Mouse (Mus musculus) stomach, postnatal 0 days (tissue): Measurements from ENCODE around the gene Tpm4. TPM values are rescaled to one million over a fixed set of nuclear protein-coding genes. Genes with fewer than 3 reads are reported as not detected.
"Not testable (repeated sequence)": the region's sequence is repeated elsewhere in the genome, so short reads cannot be mapped to it uniquely, and the experiment has no call there.

Experiments
- ATAC-seq: fragments of 200-750 bp; cut with Nextera tagmentation; 2 replicates; pipeline ENCODE4 v1.8.0; 2017; ENCODE audit not compliant: low FRiP score, low TSS enrichment
- DNase-seq: peaks from one replicate; pipeline ENCODE4 v3.0.0-alpha.2; 2016; ENCODE audit warnings: low spot score
- H3K27ac ChIP-seq: fragments of 300-500 bp; sonication (generic); replicated peaks from 2 replicates; pipeline ENCODE4 v1.5.1; 2014; ENCODE audit warnings: mild to moderate bottlenecking, control low read depth
- H3K27me3 ChIP-seq: fragments of 300-500 bp; sonication (generic); 2 replicates; pipeline ENCODE4 v1.6.1; 2014; ENCODE audit warnings: low read length; ENCODE audit not compliant: control insufficient read depth, insufficient read depth
- H3K36me3 ChIP-seq: fragments of 300-500 bp; sonication (generic); 2 replicates; pipeline ENCODE4 v1.6.1; 2014; ENCODE audit warnings: low read length, mixed read lengths; ENCODE audit not compliant: control insufficient read depth, insufficient read depth
- H3K4me1 ChIP-seq: fragments of 300-500 bp; sonication (generic); replicated peaks from 2 replicates; pipeline ENCODE4 v1.6.1; 2014; ENCODE audit warnings: antibody characterized with exemption; ENCODE audit not compliant: control insufficient read depth, insufficient read depth
- H3K4me2 ChIP-seq: fragments of 300-500 bp; sonication (generic); replicated peaks from 2 replicates; pipeline ENCODE4 v1.6.1; 2014; ENCODE audit warnings: low read depth, mild to moderate bottlenecking, control low read depth, moderate library complexity
- H3K4me3 ChIP-seq: fragments of 300-500 bp; sonication (generic); 2 replicates; pipeline ENCODE4 v1.5.1; 2014; ENCODE audit warnings: low read depth, low read length, control low read depth
- H3K9ac ChIP-seq: fragments of 300-500 bp; sonication (generic); 2 replicates; pipeline ENCODE4 v1.6.1; 2014; ENCODE audit warnings: mild to moderate bottlenecking, low read length, control low read depth, mixed read lengths
- H3K9me3 ChIP-seq: fragments of 300-500 bp; sonication (generic); 2 replicates; pipeline ENCODE4 v1.6.1; 2016; ENCODE audit warnings: low read length; ENCODE audit not compliant: control insufficient read depth
- CTCF ChIP-seq: IDR thresholded peaks from 2 replicates; pipeline ENCODE4 v1.5.1; 2016; ENCODE audit warnings: antibody characterized with exemption, low read depth, mild to moderate bottlenecking, moderate library complexity
- EP300 ChIP-seq: optimal IDR thresholded peaks from 2 replicates; pipeline ENCODE3; 2016; ENCODE audit warnings: antibody characterized with exemption
- WGBS: fragments of 180-500 bp; shearing (Covaris S2); extraction: QIAGEN DNeasy Blood & Tissue Kit; methylation state at CpG from one replicate; pipeline ENCODE4 v1.1.7; 2014; 5-methylcytosine and 5-hydroxymethylcytosine counted together
- polyA plus RNA-seq: library from polyadenylated mRNA; unstranded; fragments of >200 nt; fragmentation: Nextera tagmentation; extraction: Ambion mirVana; gene quantifications from 2 replicates; pipeline ENCODE4 v1.2.1, GENCODE M21; 2015

Tpm4 gene
- 330 and 364 TPM in 2 replicates for polyA plus RNA-seq

DNA sequence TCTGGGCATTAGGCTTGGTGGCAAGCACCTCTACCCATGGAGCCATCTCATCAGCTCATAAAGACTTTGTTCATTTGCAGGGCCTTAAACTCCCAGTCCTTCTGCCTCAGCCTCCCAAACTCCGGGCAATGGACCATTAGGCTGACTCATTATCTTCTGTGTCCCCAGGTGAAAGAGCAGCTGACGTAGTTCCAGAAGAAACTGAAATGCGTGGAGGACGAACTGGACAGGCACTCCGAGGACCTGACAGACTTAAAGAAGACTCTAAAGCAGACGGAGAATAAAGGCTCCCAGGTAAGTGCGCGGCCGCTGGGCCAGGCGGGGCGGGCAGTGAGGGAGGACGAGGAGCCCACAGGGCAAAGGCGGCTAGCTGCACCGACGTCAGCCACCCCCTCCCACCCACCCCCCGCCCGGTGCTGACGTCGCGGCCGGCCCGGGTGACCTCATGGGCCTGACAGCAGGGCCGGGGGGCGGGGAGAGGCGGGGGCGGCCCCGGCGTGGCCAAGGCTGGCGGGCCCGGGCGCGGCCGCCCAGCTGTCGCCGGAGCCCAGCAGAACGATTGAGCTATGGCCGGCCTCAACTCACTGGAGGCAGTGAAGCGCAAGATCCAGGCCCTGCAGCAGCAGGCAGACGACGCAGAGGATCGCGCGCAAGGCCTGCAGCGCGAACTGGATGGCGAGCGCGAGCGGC lies at the start of gene Tpm4:
Gene Tpm4, plus strand, starts transcription at position 220 of the 690 bp plus-strand sequence.
- TF ChIP-seq CTCF, result no peak
- no peak for TF ChIP-seq EP300
- peak; percentile 86 for ATAC-seq
- WGBS, result 1% methylated on average over 28 of the region's 49 CpGs
- H3K36me3 ChIP-seq, result peaks cover 11% of the 10 kb centered on the region
- no peaks in the 10 kb centered on the region for H3K9me3 ChIP-seq
- DNase-seq, result peak; percentile 86
- no peaks in the 10 kb centered on the region for H3K27me3 ChIP-seq
- H3K4me3 ChIP-seq, result peak within 1 kb of the TSS; percentile 94
- peak within 1 kb of the TSS; percentile 99 for H3K27ac ChIP-seq
- H3K4me2 ChIP-seq, result peak within 1 kb of the TSS; percentile 69
- peak within 1 kb of the TSS; percentile 97 for H3K9ac ChIP-seq
- H3K4me1 ChIP-seq, result no peaks in the 10 kb centered on the region

GRCm38 (mm10) chr8:72087611-72088010 lies 47.2 kb upstream of the Tpm4 start:
- not testable (repeated sequence) for H3K4me1 ChIP-seq, H3K36me3 ChIP-seq, H3K4me2 ChIP-seq, ATAC-seq, H3K9me3 ChIP-seq, H3K27me3 ChIP-seq, H3K4me3 ChIP-seq, H3K27ac ChIP-seq, H3K9ac ChIP-seq, DNase-seq
- 66% methylated on average over 3 of the region's 3 CpGs for WGBS
- peak; percentile 25 for TF ChIP-seq CTCF

DNA sequence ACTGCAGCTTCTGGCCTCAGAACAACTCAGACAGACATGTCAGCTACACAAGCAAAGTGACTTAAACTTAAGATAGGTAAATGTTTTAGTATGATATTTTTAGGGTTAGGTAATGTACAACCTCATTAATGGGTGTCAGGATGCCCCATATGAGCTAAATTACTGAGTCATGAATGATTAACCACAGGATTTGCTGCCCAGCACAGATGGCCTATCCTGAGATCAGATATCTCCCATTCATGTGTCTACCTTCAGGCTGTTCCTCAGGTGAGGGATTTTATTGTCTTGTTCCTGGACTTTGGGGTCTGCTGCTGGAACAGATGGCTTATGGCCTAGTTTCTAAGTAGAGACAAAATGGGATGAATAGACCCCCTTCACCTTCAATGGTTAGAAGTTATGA lies 38.1 kb upstream of the Tpm4 start:
- H3K4me3 ChIP-seq, H3K9ac ChIP-seq, H3K27me3 ChIP-seq, H3K36me3 ChIP-seq, ATAC-seq, H3K4me1 ChIP-seq, DNase-seq, H3K4me2 ChIP-seq, H3K9me3 ChIP-seq, H3K27ac ChIP-seq: not testable (repeated sequence)

- not testable (repeated sequence) for H3K9ac ChIP-seq, H3K4me1 ChIP-seq, H3K4me2 ChIP-seq, H3K9me3 ChIP-seq, H3K27ac ChIP-seq, H3K27me3 ChIP-seq, H3K4me3 ChIP-seq, H3K36me3 ChIP-seq, ATAC-seq
- WGBS, result 55% methylated on average over 6 of the region's 7 CpGs
- DNase-seq, result peak; percentile 16
Observed at GRCm38 (mm10) chr8:72099377-72100103, 35.2 kb upstream of the Tpm4 start.

- 23% methylated on average over 4 of the region's 4 CpGs for WGBS
- TF ChIP-seq EP300 (no peak), CTCF (peak; percentile 54)
- ATAC-seq (no peak), DNase-seq (no peak)
- Histone ChIP-seq H3K9ac (no peak overlapping the region), H3K9me3 (no peaks in the 10 kb centered on the region), H3K27me3 (no peaks in the 10 kb centered on the region), H3K4me2 (no peak overlapping the region), H3K36me3 (no peaks in the 10 kb centered on the region), H3K27ac (no peak overlapping the region), H3K4me3 (no peak overlapping the region), H3K4me1 (no peaks in the 10 kb centered on the region)
Observed at GRCm38 (mm10) chr8:72105165-72105564, 29.6 kb upstream of the Tpm4 start.

DNA sequence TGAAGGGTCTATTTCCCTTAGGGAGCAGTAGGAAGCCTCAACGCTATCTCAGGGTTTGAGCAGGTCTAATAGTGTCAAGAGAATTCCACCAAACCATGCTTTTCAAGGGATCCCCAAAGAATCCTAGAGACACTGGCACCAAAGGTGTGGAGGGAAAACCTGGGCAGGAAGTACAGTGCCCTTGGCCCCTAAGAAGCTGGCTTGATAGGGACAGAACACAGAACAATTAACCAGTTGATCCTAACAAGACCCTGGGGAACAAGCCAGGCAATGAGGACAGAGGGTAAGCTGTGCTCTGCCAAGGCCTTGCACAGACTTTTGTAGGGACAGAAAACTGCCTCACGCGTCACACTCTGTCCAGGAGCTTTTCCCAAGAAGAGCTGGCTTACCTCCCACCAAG lies 28.0 kb upstream of the Tpm4 start, which contains the start of gene Olfr374:
Gene Olfr374, plus strand, starts transcription at position 301 of the 400 bp plus-strand sequence.
- no peaks in the 10 kb centered on the region for H3K4me1 ChIP-seq
- no peak within 1 kb of the TSS for H3K9ac ChIP-seq
- no peak within 1 kb of the TSS for H3K4me2 ChIP-seq
- no peak within 1 kb of the TSS for H3K4me3 ChIP-seq
- ATAC-seq (no peak), DNase-seq (no peak)
- H3K27ac ChIP-seq, result no peak within 1 kb of the TSS
- H3K27me3 ChIP-seq, result no peaks in the 10 kb centered on the region
- 87% methylated on average over 3 of the region's 3 CpGs for WGBS
- no peaks in the 10 kb centered on the region for H3K9me3 ChIP-seq
- TF ChIP-seq CTCF, result no peak
- no peak for TF ChIP-seq EP300
- no peaks in the 10 kb centered on the region for H3K36me3 ChIP-seq
